Mouse (Mus musculus) layer of hippocampus, postnatal 14 days (tissue): Measurements from ENCODE around the gene Zbtb37. TPM values are rescaled to one million over a fixed set of nuclear protein-coding genes. Genes with fewer than 3 reads are reported as not detected.

Experiments used
- DNase-seq, 2 experiments: peaks; one replicate each; pipeline ENCODE4 v3.0.0; 2021 to 2022; ENCODE audit warnings: low spot score in 2 of 2, mixed read lengths in 1 of 2
- total RNA-seq, 2 experiments: library from RNA; stranded (reverse); gene quantifications; 2 replicates each; pipeline ENCODE4 v1.2.3; 2021

Gene Zbtb37
- total RNA-seq, 2 experiments from 2014 or later = 15.7 to 19.2 TPM

DNA sequence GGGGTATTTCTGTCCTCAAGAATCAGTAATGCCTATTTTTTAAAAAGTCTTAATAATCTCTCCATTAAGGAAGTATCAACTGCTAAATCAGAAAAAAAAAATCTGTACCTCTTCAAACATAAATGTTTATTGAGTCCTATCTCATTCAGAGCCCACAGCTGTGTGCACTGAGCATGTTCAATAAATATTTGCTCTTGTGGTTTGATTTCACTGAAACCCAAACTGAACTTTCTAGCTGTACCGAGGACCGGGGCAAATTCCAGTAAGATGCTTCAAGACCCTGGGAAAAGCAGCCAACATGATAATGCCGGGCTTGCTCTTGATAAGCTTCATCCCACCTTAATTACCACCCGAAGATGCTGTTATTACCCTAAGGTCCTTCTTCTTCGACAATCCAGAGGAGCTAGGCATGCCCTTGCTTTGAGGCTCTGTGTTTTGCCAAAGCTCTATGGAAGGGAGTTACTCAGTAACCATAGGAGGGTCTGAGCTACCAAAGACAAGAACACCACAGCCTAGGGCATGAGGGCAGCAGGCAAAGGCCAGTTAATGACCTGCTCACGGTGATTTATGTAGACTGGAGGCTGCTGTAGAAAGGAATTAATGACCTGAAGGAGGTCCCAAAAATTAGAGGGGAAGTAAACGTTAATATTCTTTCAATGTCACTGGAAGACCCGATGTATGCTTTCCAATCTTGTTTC, 54.0 kb downstream of the Zbtb37 start:
- no peak for DNase-seq

DNA sequence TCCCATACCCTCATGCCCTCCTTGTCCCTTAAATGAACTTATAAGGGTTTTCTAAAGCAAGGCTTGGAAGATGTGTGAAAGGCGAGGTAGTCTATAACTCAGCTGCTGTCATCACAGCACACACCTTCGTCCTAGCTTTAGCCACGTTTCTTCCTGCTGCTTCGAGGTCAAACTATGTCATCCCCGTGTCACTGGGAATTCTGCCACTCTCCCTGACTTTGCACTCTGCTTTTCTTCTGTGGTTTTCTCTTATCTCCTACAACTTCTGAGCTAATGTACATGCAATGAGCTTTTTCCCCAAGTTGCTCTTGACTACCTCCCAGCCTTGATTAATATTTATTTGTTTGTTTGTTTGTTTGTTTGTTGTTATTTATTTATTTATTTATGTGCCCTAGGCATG, 54.6 kb downstream of the Zbtb37 start:
- DNase-seq = no peak

- no peak for DNase-seq
Observed at GRCm38 (mm10) chr1:160978071-160978735, 56.4 kb downstream of the Zbtb37 start, which contains the start of gene Serpinc1. TSS of gene Serpinc1 (plus strand) at chr1:160978585.

- DNase-seq = no peak
Observed at GRCm38 (mm10) chr1:160968643-160969042, 66.0 kb downstream of the Zbtb37 start.

GRCm38 (mm10) chr1:160967268-160967667, 67.4 kb downstream of the Zbtb37 start:
- peak in 1 of 2 experiments; percentile 80 for DNase-seq

GRCm38 (mm10) chr1:160963199-160963598, 71.5 kb downstream of the Zbtb37 start:
- DNase-seq = no peak

Other genes starting within 250 kb of the Zbtb37 start
- 100 to 1,000 TPM; 215 to 218 TPM for gene Rabgap1l, start 241.6 kb downstream of the Zbtb37 start, total RNA-seq
- gene Rc3h1, start 128.4 kb downstream of the Zbtb37 start, total RNA-seq = 10 to 100 TPM; 42.2 to 44.3 TPM
- gene Serpinc1, start 56.3 kb downstream of the Zbtb37 start, total RNA-seq = under 1 TPM; 0.48 to 0.58 TPM
- 10 to 100 TPM; 27.0 TPM for gene Dars2, start 35.8 kb upstream of the Zbtb37 start, total RNA-seq
- 1 to 10 TPM; 1.6 to 1.9 TPM for gene Cenpl, start 35.9 kb upstream of the Zbtb37 start, total RNA-seq
- 10 to 100 TPM; 18.7 to 19.1 TPM for gene Klhl20, start 96.7 kb upstream of the Zbtb37 start, total RNA-seq
- 10 to 100 TPM; 29.3 to 31.4 TPM for gene Ankrd45, start 107.8 kb upstream of the Zbtb37 start, total RNA-seq
- gene Tex50, start 124.5 kb upstream of the Zbtb37 start, total RNA-seq = not detected
- 100 to 1,000 TPM; 268 to 278 TPM for gene Prdx6, start 216.4 kb upstream of the Zbtb37 start, total RNA-seq